ENCODE assay signal across 8 mouse cellular contexts in genomic region chr13:113417757-113418483, GRCm38 (mm10).
DNase-seq lines count a peak whose midpoint lies in the region; ATAC-seq and TF ChIP-seq lines count a peak whose summit lies in the region.

No protein-coding gene starts in this region.

- no peaks in the 10 kb centered on the region for H3K9me3 ChIP-seq in midbrain, postnatal 0 days (ENCODE audit: low read length)
- no peaks in the 10 kb centered on the region for H3K9me3 ChIP-seq in midbrain, embryonic 11.5 days (ENCODE audit: control insufficient read depth, low read length)
- no peaks in the 10 kb centered on the region for H3K9me3 ChIP-seq in kidney, embryonic 14.5 days (ENCODE audit: control insufficient read depth, low read length)
- H3K9me3 ChIP-seq in liver, embryonic 13.5 days (replicated peaks): no peaks in the 10 kb centered on the region

- H3K4me3 ChIP-seq in midbrain, postnatal 0 days (ENCODE audit: low read depth, low read length): no peak overlapping the region
- no peak overlapping the region for H3K4me3 ChIP-seq in midbrain, embryonic 11.5 days (ENCODE audit: low read depth, low read length)
- H3K4me3 ChIP-seq in kidney, embryonic 14.5 days (ENCODE audit: low read length): no peak overlapping the region
- no peak overlapping the region for H3K4me3 ChIP-seq in liver, embryonic 13.5 days (replicated peaks)

- 44% methylated on average over 9 of the region's 9 CpGs for WGBS in midbrain, postnatal 0 days
- 87% methylated on average over 9 of the region's 9 CpGs for WGBS in midbrain, embryonic 11.5 days
- WGBS in kidney, embryonic 14.5 days: 33% methylated on average over 9 of the region's 9 CpGs
- WGBS in liver, embryonic 13.5 days (ENCODE audit: insufficient replicate concordance): 36% methylated on average over 9 of the region's 9 CpGs

- no peak overlapping the region for H3K9ac ChIP-seq in midbrain, postnatal 0 days (replicated peaks; ENCODE audit: low read length, poor library complexity, severe bottlenecking)
- H3K9ac ChIP-seq in midbrain, embryonic 11.5 days (ENCODE audit: low read length): no peak overlapping the region
- no peak overlapping the region for H3K9ac ChIP-seq in kidney, embryonic 14.5 days (ENCODE audit: low read depth, low read length)
- H3K9ac ChIP-seq in liver, embryonic 13.5 days: no peak overlapping the region

- peak; percentile 65 for DNase-seq in midbrain, postnatal 0 days (ENCODE audit: low spot score)
- DNase-seq in midbrain, embryonic 11.5 days (ENCODE audit: low spot score, missing footprints): no peak
- peak; percentile 69 for DNase-seq in brain, adult 2 months (ENCODE audit: low read depth, low spot score)
- peak; percentile 35 for DNase-seq in gastrocnemius, postnatal 25 days
- no peak for DNase-seq in liver, embryonic 13.5 days
- DNase-seq in right cerebral cortex, postnatal 25 days: peak; percentile 28
- DNase-seq in cerebellum, adult 9-10 months: no peak

- H3K4me1 ChIP-seq in midbrain, postnatal 0 days (ENCODE audit: insufficient read depth, low read length): no peaks in the 10 kb centered on the region
- H3K4me1 ChIP-seq in midbrain, embryonic 11.5 days (ENCODE audit: control insufficient read depth, insufficient read depth, low read length): no peaks in the 10 kb centered on the region
- no peaks in the 10 kb centered on the region for H3K4me1 ChIP-seq in kidney, embryonic 14.5 days (ENCODE audit: control insufficient read depth, insufficient read depth, low read length)
- peaks cover 8% of the 10 kb centered on the region for H3K4me1 ChIP-seq in liver, embryonic 13.5 days (replicated peaks)

- H3K27me3 ChIP-seq in midbrain, postnatal 0 days (ENCODE audit: insufficient read depth, low read length): no peaks in the 10 kb centered on the region
- no peaks in the 10 kb centered on the region for H3K27me3 ChIP-seq in midbrain, embryonic 11.5 days (ENCODE audit: control insufficient read depth, insufficient read depth, low read length)
- H3K27me3 ChIP-seq in kidney, embryonic 14.5 days (ENCODE audit: control insufficient read depth, insufficient read depth, low read length): no peaks in the 10 kb centered on the region
- H3K27me3 ChIP-seq in liver, embryonic 13.5 days: no peaks in the 10 kb centered on the region

- no peak overlapping the region for H3K27ac ChIP-seq in midbrain, postnatal 0 days (ENCODE audit: low read depth, low read length)
- H3K27ac ChIP-seq in midbrain, embryonic 11.5 days (ENCODE audit: low read depth, low read length): no peak overlapping the region
- no peak overlapping the region for H3K27ac ChIP-seq in kidney, embryonic 14.5 days (ENCODE audit: low read depth, low read length)
- H3K27ac ChIP-seq in liver, embryonic 13.5 days: no peak overlapping the region

- TF ChIP-seq CTCF in midbrain, postnatal 0 days (IDR thresholded peaks at IDR 0.05): no peak

- H3K36me3 ChIP-seq in midbrain, postnatal 0 days (ENCODE audit: insufficient read depth, low read length): no peaks in the 10 kb centered on the region
- no peaks in the 10 kb centered on the region for H3K36me3 ChIP-seq in midbrain, embryonic 11.5 days (ENCODE audit: control insufficient read depth, insufficient read depth, low read length)
- no peaks in the 10 kb centered on the region for H3K36me3 ChIP-seq in kidney, embryonic 14.5 days (ENCODE audit: control insufficient read depth, insufficient read depth, low read length)
- no peaks in the 10 kb centered on the region for H3K36me3 ChIP-seq in liver, embryonic 13.5 days

- no peak for ATAC-seq in midbrain, postnatal 0 days (ENCODE audit: low FRiP score)
- no peak for ATAC-seq in midbrain, embryonic 11.5 days (ENCODE audit: low FRiP score)
- ATAC-seq in kidney, embryonic 14.5 days (ENCODE audit: low FRiP score, low TSS enrichment): peak; percentile 77
- ATAC-seq in liver, embryonic 13.5 days (ENCODE audit: low read depth): 0 out of 2 replicates have a peak, but pooled peaks have one; percentile 47

- H3K4me2 ChIP-seq in midbrain, postnatal 0 days (ENCODE audit: low read depth, low read length, poor library complexity, severe bottlenecking): no peak overlapping the region
- H3K4me2 ChIP-seq in midbrain, embryonic 11.5 days: no peak overlapping the region
- H3K4me2 ChIP-seq in kidney, embryonic 14.5 days (replicated peaks; ENCODE audit: low read depth, low read length): no peak overlapping the region
- H3K4me2 ChIP-seq in liver, embryonic 13.5 days: no peak overlapping the region

Comparison
In these comparisons a context has a peak if more than half of its experiments do, and no peak if none do; other contexts are left out.
1. DNase-seq: peak in midbrain, postnatal 0 days (single experiment), brain, adult 2 months (single experiment), gastrocnemius, postnatal 25 days (single experiment) and right cerebral cortex, postnatal 25 days (single experiment); none in midbrain, embryonic 11.5 days (single experiment), liver, embryonic 13.5 days (single experiment) and cerebellum, adult 9-10 months (single experiment).
2. ATAC-seq: peak in kidney, embryonic 14.5 days (single experiment) and liver, embryonic 13.5 days (single experiment); none in midbrain, postnatal 0 days (single experiment) and midbrain, embryonic 11.5 days (single experiment).